Mouse (Mus musculus) spleen, postnatal 10 days (tissue): ENCODE data around the gene Map2.

Experiments
- DNase-seq, 2 experiments: peaks; one replicate each; pipeline ENCODE4 v3.0.0; 2021 to 2022; ENCODE audit warnings: low spot score in 2 of 2

The Map2 gene

DNA sequence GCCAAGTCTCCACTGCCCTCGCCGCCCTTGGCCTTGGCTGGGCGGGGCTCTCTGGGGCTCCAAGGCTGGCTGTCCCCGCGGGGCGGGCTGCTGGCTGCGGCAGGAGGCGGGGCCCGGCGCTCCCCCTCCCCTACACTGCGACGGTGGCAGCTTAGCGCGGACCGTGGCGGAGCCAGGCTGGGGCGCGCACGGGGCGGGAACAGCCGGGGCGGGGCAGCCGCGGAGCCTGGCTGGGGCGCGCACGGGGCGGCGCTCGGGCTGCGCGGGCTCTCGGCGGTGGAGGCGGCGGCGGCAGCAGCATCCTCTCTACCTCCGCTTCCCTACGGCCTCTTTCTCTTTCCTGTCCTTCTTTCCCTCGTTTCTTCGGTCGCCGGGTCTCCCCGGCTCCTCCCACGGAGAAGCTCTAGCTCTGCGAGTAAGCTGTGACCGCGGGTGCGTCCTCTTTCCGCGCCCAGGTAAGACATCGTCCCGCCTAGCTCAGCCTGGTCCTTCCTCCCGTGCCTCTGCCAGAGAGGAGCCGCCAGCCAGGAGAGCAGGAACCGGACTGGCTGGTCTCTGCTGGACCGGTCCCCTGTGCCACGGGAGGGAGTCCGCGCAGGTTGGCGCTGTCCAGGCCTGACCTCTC is at the start of gene Map2:
Gene Map2 (plus strand): TSS at position 233 of the 625 bp plus-strand sequence.
- DNase-seq = peak in 1 of 2 experiments; percentile 51

DNA sequence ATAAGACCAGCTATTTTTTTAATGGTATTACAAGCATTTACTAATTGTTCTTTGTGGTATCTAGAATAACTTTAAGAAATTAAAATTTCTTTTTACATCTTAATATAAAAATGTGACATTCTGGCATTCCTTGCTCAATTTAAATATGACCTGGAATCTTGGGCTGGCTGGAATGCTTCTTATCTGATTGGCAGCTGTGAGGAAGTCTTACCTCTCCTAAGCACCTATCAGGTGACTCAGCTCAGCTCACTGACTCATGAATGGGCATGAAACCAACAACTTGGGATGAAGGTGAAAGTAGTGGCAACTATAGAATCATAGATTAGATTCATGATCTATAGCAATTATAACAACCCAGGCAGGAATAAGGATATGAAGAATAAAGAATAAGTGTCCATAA is 42.1 kb upstream of the Map2 start:
- no peak for DNase-seq

DNA sequence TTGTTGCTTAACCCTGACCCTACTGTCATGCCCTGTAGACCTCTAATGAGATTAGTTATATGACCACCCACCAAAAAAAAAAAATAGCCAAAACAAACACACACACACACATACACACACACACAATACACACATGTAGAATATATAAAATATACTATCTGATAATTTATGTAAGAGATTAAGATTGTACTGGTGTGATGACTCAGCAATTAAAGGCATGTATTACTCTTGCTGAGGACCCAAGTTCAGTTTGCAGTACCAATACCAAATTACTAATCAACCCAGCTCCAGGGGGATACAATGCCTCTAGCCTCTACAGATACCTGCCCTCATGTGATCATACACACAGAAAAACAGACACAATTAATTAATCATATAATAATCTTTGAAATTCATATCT is 39.7 kb upstream of the Map2 start:
- DNase-seq = no peak

DNA sequence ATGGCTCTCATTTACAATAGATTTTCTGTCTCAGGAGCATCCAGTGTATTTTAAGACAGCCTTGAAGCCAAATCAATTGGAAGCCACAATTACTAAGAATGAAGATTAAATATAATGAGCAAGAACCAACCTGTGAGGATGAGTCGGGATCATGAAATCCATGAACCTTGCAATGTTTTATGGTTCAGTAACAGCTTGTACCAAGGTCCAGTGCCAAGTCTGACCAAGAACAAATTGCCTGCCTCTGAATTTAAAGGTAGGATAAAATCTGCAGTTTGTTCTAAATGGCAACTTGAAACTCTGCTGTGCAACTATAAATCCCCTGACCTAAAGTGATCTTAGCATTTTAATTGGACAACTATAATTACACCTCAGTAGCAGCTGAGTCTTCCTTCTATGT is 34.4 kb upstream of the Map2 start:
- no peak for DNase-seq

- DNase-seq = no peak
Observed at GRCm38 (mm10) chr1:66145180-66145579, 29.9 kb upstream of the Map2 start.

DNA sequence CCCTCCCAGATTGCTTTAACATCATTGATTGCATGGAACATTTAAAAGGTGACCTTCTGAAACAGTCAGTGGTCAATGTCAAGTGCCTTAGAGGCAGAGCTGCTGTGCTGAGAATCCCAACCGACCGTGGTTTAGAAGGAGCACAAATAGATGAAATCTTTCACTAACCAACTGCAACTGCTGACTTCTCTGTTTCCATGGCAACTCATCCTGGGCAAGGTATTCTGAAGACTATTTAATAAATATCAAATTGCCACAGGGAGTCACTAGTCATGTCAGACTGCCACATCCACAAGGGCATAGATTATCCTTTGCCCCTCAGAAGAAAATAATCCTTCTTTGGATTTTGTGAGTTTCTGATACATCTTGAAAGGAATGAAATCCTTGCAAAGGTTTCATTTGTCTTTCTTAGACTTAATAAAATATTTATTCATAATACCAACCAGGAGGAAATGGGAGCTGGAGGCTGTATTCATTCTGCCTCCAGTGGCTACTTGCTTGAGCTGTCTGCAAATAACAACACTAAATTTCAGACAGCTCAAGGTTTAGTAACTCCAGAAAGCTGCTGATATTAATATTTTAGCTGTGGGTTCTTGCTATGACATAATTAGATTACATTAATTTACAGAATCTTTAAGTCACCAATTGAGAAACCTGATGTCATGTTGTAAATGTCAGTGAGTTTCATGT is 26.1 kb upstream of the Map2 start:
- no peak for DNase-seq

- no peak for DNase-seq
Observed at GRCm38 (mm10) chr1:66150806-66151205, 24.3 kb upstream of the Map2 start.

DNA sequence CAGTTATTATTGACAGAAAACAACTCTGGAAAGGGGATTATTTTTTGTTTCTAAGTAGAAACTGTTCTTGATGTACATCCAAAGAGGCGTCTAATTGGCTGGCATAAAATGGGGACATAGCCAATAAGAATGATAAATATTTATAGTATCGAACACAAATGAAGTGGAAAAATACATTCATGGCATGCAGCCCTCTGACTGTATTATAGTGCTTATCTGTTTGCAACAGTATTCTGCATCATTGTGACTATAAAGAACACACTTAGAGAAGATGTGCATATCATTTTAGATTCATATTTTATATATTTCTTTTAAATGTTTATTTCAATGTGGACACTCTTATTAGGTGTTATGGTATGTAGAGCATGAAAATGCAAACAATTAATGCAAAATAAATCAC is 17.9 kb upstream of the Map2 start:
- no peak for DNase-seq

GRCm38 (mm10) chr1:66157589-66157988 is 17.5 kb upstream of the Map2 start:
- DNase-seq = no peak

DNA sequence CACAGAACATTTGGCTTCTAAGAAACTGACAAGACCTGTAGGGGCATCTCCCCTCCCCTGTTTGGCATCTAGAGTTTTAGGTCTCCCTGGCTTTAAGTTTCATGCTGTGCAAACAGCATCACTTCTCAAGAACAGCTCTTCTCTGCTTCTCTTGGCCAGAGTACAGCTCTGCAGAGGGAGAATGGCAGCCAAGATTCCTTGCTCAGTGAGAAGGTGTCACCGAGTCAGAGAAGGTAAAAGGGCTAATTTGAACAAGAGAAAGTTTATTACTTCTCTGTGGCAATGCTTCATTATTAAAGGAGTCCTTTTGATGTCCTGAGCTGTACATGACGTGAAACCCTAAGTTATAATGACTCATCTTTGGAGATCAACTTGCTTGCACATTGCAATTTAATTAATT is 10.4 kb upstream of the Map2 start:
- DNase-seq = no peak

- no peak for DNase-seq
Observed at GRCm38 (mm10) chr1:66168722-66169121, 6.4 kb upstream of the Map2 start.

GRCm38 (mm10) chr1:66172127-66172526 is 2.9 kb upstream of the Map2 start:
- no peak for DNase-seq

GRCm38 (mm10) chr1:66173630-66174029 is 1.4 kb upstream of the Map2 start:
- DNase-seq = no peak

GRCm38 (mm10) chr1:66176012-66176837 is 1.2 kb downstream of the Map2 start:
- DNase-seq = no peak

DNA sequence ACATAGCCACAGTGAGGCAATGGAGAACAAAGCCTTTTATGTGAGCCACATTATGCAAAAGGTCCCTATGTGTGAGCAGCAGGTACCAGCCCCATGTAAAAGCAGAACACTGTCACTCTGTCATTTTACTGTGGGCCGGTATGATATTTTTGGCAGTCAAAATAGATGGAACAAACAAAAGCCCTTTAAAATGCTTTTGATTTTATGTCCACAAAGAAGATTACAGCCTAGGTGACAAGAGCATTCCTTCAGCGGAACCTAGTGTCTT is 1.7 kb downstream of the Map2 start:
- no peak for DNase-seq

DNA sequence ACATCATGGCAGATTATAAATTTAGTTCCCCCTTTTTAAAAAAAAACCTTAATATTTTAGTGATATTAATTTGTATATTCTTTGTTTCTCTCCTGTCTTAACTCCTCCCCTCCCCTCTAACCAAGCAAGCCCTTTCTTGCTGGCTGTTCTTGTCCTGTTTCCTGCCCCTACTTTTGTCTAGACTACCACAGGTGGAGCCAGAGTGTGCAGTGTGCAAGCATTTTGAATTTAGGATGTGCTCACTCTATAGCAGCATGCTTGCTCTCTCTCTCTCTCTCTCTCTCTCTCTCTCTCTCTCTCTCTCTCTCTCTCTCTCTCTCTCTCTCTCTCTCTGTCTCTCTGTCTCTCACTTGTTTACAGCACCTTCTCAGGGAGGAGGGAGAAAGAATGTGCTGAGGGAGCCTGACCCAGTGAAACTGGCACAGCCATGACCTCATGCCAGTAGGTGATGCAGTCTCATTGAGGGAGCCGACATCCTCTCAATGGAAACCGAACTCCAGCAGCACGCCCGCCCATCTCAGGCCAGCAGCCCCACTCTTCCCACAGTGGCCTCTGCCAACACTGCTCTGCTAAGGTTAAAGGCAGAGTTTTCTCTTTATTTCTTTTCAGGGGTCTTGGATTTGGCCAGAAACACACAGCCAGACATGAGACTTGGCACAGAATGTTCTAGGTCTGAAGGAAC is 2.6 kb downstream of the Map2 start:
- no peak for DNase-seq

DNA sequence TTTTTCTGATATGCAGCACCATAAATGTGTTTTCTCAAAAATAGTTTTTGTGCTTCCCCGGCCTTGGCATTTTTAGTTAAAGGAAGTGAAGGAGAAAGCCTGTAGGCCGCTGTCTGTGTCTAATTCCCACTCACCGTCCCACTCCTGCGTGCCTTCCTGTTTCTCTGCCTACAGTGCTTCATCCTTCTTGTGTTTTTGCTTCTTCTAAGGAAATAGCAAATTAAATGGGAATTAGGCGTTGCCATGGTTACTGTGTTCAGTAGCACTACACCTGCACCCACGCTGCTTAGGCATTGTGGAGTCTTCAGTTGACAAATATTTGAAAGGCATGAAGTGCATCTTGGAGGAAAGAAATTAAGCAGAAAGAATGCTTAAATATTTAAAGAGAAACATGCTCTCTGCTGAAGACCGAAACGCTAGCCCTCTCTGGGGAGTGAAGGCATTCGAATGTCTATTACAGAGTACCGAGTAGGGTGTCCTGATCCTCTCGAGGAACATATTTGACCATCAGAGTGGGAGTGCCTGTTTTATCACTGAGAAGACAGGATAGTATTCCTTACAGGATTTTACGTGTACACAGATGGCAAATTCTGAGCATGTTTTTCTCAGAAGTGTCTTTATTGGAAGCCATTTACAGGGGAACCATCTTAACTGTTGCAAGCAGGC is 12.1 kb downstream of the Map2 start:
- no peak for DNase-seq

- no peak for DNase-seq
Observed at GRCm38 (mm10) chr1:66192401-66192800, 17.3 kb downstream of the Map2 start.

DNA sequence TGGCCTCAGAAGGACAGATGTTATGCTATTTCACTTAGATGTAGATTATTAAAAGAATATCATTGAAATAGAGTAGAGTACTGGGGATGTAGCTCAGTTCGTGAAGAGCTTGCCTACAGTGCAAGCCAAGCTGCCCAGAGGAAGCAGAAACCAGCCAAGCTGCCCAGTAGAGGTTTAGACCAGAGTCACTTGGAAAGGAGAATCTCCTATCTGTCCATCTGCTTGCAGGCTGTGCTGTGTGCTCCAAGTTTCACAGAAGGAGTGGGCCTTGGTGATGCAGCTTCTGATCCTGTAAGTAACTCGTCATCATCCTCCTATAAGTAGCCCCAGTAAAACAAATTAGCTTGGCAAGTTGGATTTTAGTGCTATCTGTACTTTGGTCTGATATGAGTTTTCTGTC is 17.8 kb downstream of the Map2 start:
- no peak for DNase-seq

DNA sequence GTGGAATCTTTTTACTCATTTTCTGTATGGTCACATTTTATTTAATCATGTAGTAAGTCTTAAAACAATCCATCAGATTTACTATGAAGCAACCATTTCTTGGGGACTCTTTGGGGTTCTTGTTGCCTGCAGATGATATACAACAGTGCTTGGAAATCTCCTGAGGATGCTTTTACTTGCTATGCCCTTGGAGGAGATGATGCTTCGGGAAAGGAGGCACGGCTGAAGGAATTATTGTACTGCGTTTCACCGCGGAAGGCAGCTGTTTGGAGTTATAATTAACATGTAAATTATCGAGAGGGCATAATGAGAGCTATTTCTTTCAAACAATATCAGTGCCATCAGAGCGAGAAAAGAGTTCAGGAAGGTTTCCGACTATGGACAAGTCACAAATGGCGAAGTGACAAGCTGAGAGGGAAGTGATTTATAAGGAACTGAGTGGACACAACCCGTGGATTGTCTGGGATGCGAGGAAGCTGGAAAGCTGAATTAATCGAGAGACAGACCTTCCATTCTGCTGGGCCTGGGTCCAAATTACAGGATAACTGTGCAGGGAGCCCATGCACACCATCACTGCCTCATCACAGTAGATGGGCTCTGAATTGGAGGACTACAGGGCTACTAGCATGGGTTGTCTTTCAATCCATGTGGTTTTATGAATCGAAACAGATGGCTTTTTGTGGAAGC is 20.1 kb downstream of the Map2 start:
- no peak for DNase-seq

DNA sequence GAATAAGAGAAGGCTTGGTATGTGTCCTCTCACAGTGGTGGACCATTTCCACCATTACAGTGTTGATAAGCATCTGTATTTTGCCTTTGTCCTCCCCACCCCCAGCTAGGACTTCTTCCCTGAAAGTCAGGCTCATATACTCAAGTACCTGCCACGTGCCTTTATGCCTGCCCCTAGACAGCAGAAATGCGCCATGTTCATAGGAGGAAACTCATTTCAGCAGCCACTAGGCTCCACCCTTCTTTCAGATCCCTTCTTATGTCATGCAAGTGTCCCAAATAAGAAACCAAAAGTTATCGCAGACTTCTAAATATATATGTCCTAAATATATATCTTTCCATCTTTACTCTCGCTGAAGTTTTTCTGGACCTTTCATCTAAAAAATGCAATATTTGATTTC is 21.2 kb downstream of the Map2 start:
- no peak for DNase-seq
